Mouse (Mus musculus): Measurements from ENCODE around the gene Scamp4. TPM values are rescaled to one million over a fixed set of nuclear protein-coding genes. Genes with fewer than 3 reads are reported as not detected.

The Scamp4 gene
- total and polyA plus RNA-seq, 2 experiments from 2014 or later: 39.2 to 44.5 TPM

GRCm38 (mm10) chr10:80575925-80576324, 26.7 kb upstream of the Scamp4 start:
- no peak overlapping the region for H3K27ac ChIP-seq (ENCODE audit: low read depth)
- H3K27me3 ChIP-seq (ENCODE audit: control insufficient read depth, insufficient read depth, low read length): no peaks in the 10 kb centered on the region
- WGBS: 14% methylated on average over 17 of the region's 17 CpGs
- H3K9ac ChIP-seq (replicated peaks; ENCODE audit: low read depth, low read length): peak overlapping the region; percentile 74; the same call in 1 of the 2 replicates
- peak overlapping the region; percentile 76 for H3K4me2 ChIP-seq (ENCODE audit: low read depth, low read length)
- DNase-seq (ENCODE audit: low spot score) (no peak), ATAC-seq (ENCODE audit: insufficient read depth, low read depth) (no peak)
- peak overlapping the region; percentile 83 for H3K4me3 ChIP-seq (ENCODE audit: low read depth, low read length)
- H3K9me3 ChIP-seq (replicated peaks; ENCODE audit: control insufficient read depth, low read length): no peaks in the 10 kb centered on the region
- TF ChIP-seq EP300 (IDR thresholded peaks at IDR 0.05; ENCODE audit: low read depth) (no peak), CTCF (IDR thresholded peaks at IDR 0.05; ENCODE audit: low read depth) (no peak)
- no peaks in the 10 kb centered on the region for H3K36me3 ChIP-seq (replicated peaks; ENCODE audit: control insufficient read depth, insufficient read depth, low read length)
- H3K4me1 ChIP-seq (ENCODE audit: control insufficient read depth, insufficient read depth): peaks cover 19% of the 10 kb centered on the region

- peak; percentile 3; the same call in 1 of the 2 replicates for ATAC-seq (ENCODE audit: insufficient read depth, low read depth)
These were observed 26.1 kb upstream of the Scamp4 start for GRCm38 (mm10) chr10:80576351-80577194.

GRCm38 (mm10) chr10:80577195-80578130, 25.2 kb upstream of the Scamp4 start, which contains the start of gene Klf16:
TSS of gene Klf16 (minus strand) at chr10:80577321.
- Histone ChIP-seq H3K4me1 (ENCODE audit: control insufficient read depth, insufficient read depth) (peaks cover 10% of the 10 kb centered on the region; the same call in 1 of the 2 replicates), H3K9me3 (replicated peaks; ENCODE audit: control insufficient read depth, low read length) (no peaks in the 10 kb centered on the region), H3K4me2 (ENCODE audit: low read depth, low read length) (peak within 1 kb of the TSS; percentile 76), H3K27me3 (ENCODE audit: control insufficient read depth, insufficient read depth, low read length) (no peaks in the 10 kb centered on the region), H3K27ac (ENCODE audit: low read depth) (peak within 1 kb of the TSS; percentile 83), H3K4me3 (ENCODE audit: low read depth, low read length) (peak within 1 kb of the TSS; percentile 83), H3K9ac (replicated peaks; ENCODE audit: low read depth, low read length) (peak within 1 kb of the TSS; percentile 74), H3K36me3 (replicated peaks; ENCODE audit: control insufficient read depth, insufficient read depth, low read length) (no peaks in the 10 kb centered on the region; the same call in none of the 2 replicates)
- peak; percentile 91 for DNase-seq (ENCODE audit: low spot score)
- WGBS: 0% methylated on average over 82 of the region's 97 CpGs
- ATAC-seq (ENCODE audit: insufficient read depth, low read depth): peak; percentile 84
- no peak for TF ChIP-seq CTCF (IDR thresholded peaks at IDR 0.05; ENCODE audit: low read depth)
- TF ChIP-seq EP300 (IDR thresholded peaks at IDR 0.05; ENCODE audit: low read depth): 0 out of 2 replicates have a peak, but pooled peaks have one; percentile 56

More at GRCm38 (mm10) chr10:80576351-80577194, 26.1 kb upstream of the Scamp4 start:
- no peaks in the 10 kb centered on the region for H3K27me3 ChIP-seq (ENCODE audit: control insufficient read depth, insufficient read depth, low read length)
- no peak for DNase-seq (ENCODE audit: low spot score)
- H3K4me1 ChIP-seq (ENCODE audit: control insufficient read depth, insufficient read depth): peaks cover 13% of the 10 kb centered on the region; the same call in 1 of the 2 replicates
- H3K36me3 ChIP-seq (replicated peaks; ENCODE audit: control insufficient read depth, insufficient read depth, low read length): no peaks in the 10 kb centered on the region
- peak overlapping the region; percentile 83 for H3K27ac ChIP-seq (ENCODE audit: low read depth)
- H3K4me2 ChIP-seq (ENCODE audit: low read depth, low read length): peak overlapping the region; percentile 76
- H3K4me3 ChIP-seq (ENCODE audit: low read depth, low read length): peak overlapping the region; percentile 83
- H3K9ac ChIP-seq (replicated peaks; ENCODE audit: low read depth, low read length): peak overlapping the region; percentile 74
- TF ChIP-seq EP300 (IDR thresholded peaks at IDR 0.05; ENCODE audit: low read depth): no peak
- no peak for TF ChIP-seq CTCF (IDR thresholded peaks at IDR 0.05; ENCODE audit: low read depth)
- WGBS: under 1% methylated on average over 92 of the region's 96 CpGs
- H3K9me3 ChIP-seq (replicated peaks; ENCODE audit: control insufficient read depth, low read length): no peaks in the 10 kb centered on the region

GRCm38 (mm10) chr10:80578131-80578750, 24.4 kb upstream of the Scamp4 start:
- peak; percentile 82 for DNase-seq (ENCODE audit: low spot score)
- Histone ChIP-seq H3K4me3 (ENCODE audit: low read depth, low read length) (peak overlapping the region; percentile 83), H3K36me3 (replicated peaks; ENCODE audit: control insufficient read depth, insufficient read depth, low read length) (no peaks in the 10 kb centered on the region; the same call in none of the 2 replicates), H3K4me2 (ENCODE audit: low read depth, low read length) (peak overlapping the region; percentile 76), H3K27ac (ENCODE audit: low read depth) (peak overlapping the region; percentile 83), H3K27me3 (ENCODE audit: control insufficient read depth, insufficient read depth, low read length) (no peaks in the 10 kb centered on the region), H3K9ac (replicated peaks; ENCODE audit: low read depth, low read length) (no peak overlapping the region), H3K4me1 (ENCODE audit: control insufficient read depth, insufficient read depth) (peaks cover 10% of the 10 kb centered on the region; the same call in 1 of the 2 replicates), H3K9me3 (replicated peaks; ENCODE audit: control insufficient read depth, low read length) (no peaks in the 10 kb centered on the region)
- peak; percentile 46 for ATAC-seq (ENCODE audit: insufficient read depth, low read depth)
- TF ChIP-seq EP300 (IDR thresholded peaks at IDR 0.05; ENCODE audit: low read depth): no peak; the same call in 1 of the 2 replicates
- peak; percentile 77 for TF ChIP-seq CTCF (IDR thresholded peaks at IDR 0.05; ENCODE audit: low read depth)
- WGBS: under 1% methylated on average over 29 of the region's 29 CpGs
